Mouse (Mus musculus) intestine, embryonic 16.5 days (tissue): ENCODE data around the gene Gcgr. TPM values are rescaled to one million over a fixed set of nuclear protein-coding genes. Genes with fewer than 3 reads are reported as not detected.

Source experiments
- ATAC-seq: fragments of 200-750 bp; cut with Nextera tagmentation; 2 replicates; pipeline ENCODE4 v1.8.0; 2017; ENCODE audit warnings: moderate TSS enrichment, moderate library complexity
- H3K27ac ChIP-seq: fragments of 300-500 bp; sonication (generic); 2 replicates; pipeline ENCODE4 v1.5.1; 2014; ENCODE audit warnings: mild to moderate bottlenecking, low read length
- H3K27me3 ChIP-seq: fragments of 300-500 bp; sonication (generic); replicated peaks from 2 replicates; pipeline ENCODE4 v1.6.1; 2014; ENCODE audit warnings: low read length, control low read depth, mixed read lengths; ENCODE audit not compliant: control insufficient read depth, insufficient read depth
- H3K36me3 ChIP-seq: fragments of 300-500 bp; sonication (generic); 2 replicates; pipeline ENCODE4 v1.6.1; 2014; ENCODE audit warnings: low read length, control low read depth; ENCODE audit not compliant: control insufficient read depth, insufficient read depth
- H3K4me1 ChIP-seq: fragments of 300-500 bp; sonication (generic); 2 replicates; pipeline ENCODE4 v1.6.1; 2014; ENCODE audit warnings: low read length, control low read depth, mixed read lengths; ENCODE audit not compliant: control insufficient read depth, insufficient read depth
- H3K4me2 ChIP-seq: fragments of 300-500 bp; sonication (generic); 2 replicates; pipeline ENCODE4 v1.6.1; 2014; ENCODE audit warnings: low read depth, low read length, control low read depth
- H3K4me3 ChIP-seq: fragments of 300-500 bp; sonication (generic); 2 replicates; pipeline ENCODE4 v1.5.1; 2014; ENCODE audit warnings: mild to moderate bottlenecking, low read length
- H3K9ac ChIP-seq: fragments of 300-500 bp; sonication (generic); 2 replicates; pipeline ENCODE4 v1.6.1; 2014; ENCODE audit warnings: low read depth, low read length
- H3K9me3 ChIP-seq: fragments of 300-500 bp; sonication (generic); 2 replicates; pipeline ENCODE4 v1.6.1; 2016; ENCODE audit warnings: low read length, control low read depth; ENCODE audit not compliant: control insufficient read depth
- WGBS: fragments of 180-500 bp; shearing (Covaris S2); extraction: QIAGEN DNeasy Blood & Tissue Kit; methylation state at CpG from one replicate; pipeline ENCODE4 v1.1.7; 2014; 5-methylcytosine and 5-hydroxymethylcytosine counted together
- polyA plus RNA-seq: library from polyadenylated mRNA; unstranded; fragments of >200 nt; fragmentation: Nextera tagmentation; extraction: Ambion mirVana; gene quantifications from 2 replicates; pipeline ENCODE4 v1.2.1, GENCODE M21; 2015

Gcgr gene
- polyA plus RNA-seq, 1 experiment from 2014 or later = 0.76 TPM

DNA sequence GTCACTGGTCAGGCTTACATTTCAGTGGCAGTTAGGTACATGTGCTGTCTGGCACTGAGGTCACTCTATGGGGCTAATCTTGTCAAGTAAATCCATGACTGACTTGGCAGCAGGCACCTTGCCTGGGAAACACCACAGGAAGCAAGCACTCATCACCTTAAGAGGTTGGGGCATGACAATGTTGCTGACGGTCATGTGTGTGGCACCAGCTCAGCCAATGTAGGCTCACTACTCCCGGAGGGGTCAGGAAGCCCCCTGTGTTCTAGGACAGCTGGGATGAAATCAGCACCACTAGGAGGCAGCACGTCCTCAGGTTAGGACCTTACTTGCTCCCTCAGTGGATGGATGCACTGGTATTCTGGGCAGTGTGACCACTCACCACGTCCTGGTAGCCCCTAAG, 11.4 kb downstream of the Gcgr start:
- ATAC-seq = no peak
- H3K27me3 ChIP-seq = no peaks in the 10 kb centered on the region
- no peak overlapping the region for H3K9ac ChIP-seq
- H3K4me3 ChIP-seq = no peak overlapping the region
- H3K9me3 ChIP-seq = no peaks in the 10 kb centered on the region
- H3K4me1 ChIP-seq = peaks cover 29% of the 10 kb centered on the region
- H3K27ac ChIP-seq = no peak overlapping the region
- 50% methylated on average over 4 of the region's 4 CpGs for whole genome bisulfite sequencing
- peaks cover 15% of the 10 kb centered on the region for H3K36me3 ChIP-seq
- H3K4me2 ChIP-seq = no peak overlapping the region

GRCm38 (mm10) chr11:120542376-120542775, 11.9 kb downstream of the Gcgr start:
- Histone ChIP-seq H3K4me2 (no peak overlapping the region), H3K9ac (no peak overlapping the region), H3K36me3 (peaks cover 15% of the 10 kb centered on the region), H3K27me3 (no peaks in the 10 kb centered on the region), H3K9me3 (no peaks in the 10 kb centered on the region), H3K4me1 (peaks cover 31% of the 10 kb centered on the region), H3K4me3 (no peak overlapping the region), H3K27ac (no peak overlapping the region)
- ATAC-seq = no peak
- 82% methylated on average over 6 of the region's 6 CpGs for WGBS

DNA sequence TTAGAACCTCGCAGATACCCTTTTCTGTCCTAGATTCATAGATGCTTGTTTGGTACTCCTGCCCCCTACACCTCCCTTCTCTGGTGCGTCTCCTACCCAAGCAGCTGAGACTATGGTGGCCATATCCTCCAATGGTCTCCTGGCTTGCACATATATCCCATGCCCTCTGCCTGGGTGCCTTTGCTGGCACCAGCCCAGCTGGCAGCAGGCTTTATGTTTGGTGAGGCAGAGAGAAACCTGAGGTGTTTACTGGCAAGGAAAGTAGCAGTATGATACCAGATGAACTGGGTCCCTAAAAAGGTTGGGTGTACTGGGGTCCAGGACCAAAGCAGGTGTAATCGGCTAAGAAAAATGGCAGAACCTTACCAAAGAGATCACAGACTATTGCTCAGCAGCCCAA, 15.5 kb downstream of the Gcgr start:
- Histone ChIP-seq H3K4me1 (peaks cover 31% of the 10 kb centered on the region), H3K9ac (no peak overlapping the region), H3K4me2 (no peak overlapping the region), H3K9me3 (no peaks in the 10 kb centered on the region), H3K36me3 (peaks cover 15% of the 10 kb centered on the region), H3K4me3 (no peak overlapping the region), H3K27me3 (no peaks in the 10 kb centered on the region), H3K27ac (peak overlapping the region; percentile 43; the same call in 1 of the 2 replicates)
- WGBS = 90% methylated on average over 3 of the region's 3 CpGs
- ATAC-seq = no peak

DNA sequence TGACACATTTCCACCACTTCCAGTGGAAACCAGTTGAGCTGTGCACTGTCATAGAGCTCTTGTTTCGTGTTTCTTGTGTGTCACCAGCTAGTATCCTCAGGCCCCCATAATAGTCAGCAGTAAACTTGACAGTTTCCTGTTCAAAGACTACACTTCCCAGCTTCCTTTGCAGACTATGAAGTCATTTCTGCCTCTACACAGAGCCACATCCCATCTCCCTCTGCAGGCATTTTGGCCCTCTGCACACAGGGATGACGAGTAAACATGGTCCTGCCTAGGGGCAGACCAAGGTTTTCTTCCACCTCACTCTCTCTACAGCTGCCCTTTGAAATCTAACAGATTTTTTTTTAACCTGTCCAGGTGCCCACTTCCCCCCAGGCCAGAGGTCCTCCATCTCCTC, 17.0 kb downstream of the Gcgr start:
- no peak overlapping the region for H3K9ac ChIP-seq
- no peaks in the 10 kb centered on the region for H3K27me3 ChIP-seq
- no peak overlapping the region for H3K4me3 ChIP-seq
- peaks cover 29% of the 10 kb centered on the region for H3K4me1 ChIP-seq
- H3K27ac ChIP-seq = 0 out of 2 replicates have a peak overlapping the region, but pooled peaks have one; percentile 19
- WGBS = 54% methylated on average over 2 of the region's 2 CpGs
- ATAC-seq = no peak
- H3K4me2 ChIP-seq = no peak overlapping the region
- H3K36me3 ChIP-seq = peaks cover 14% of the 10 kb centered on the region
- H3K9me3 ChIP-seq = no peaks in the 10 kb centered on the region

GRCm38 (mm10) chr11:120548214-120548613, 17.7 kb downstream of the Gcgr start:
- Histone ChIP-seq H3K9me3 (no peaks in the 10 kb centered on the region), H3K4me2 (peak overlapping the region; percentile 91), H3K27ac (peak overlapping the region; percentile 98; the same call in 1 of the 2 replicates), H3K4me1 (peaks cover 29% of the 10 kb centered on the region), H3K9ac (peak overlapping the region; percentile 98), H3K27me3 (no peaks in the 10 kb centered on the region), H3K36me3 (0 out of 2 replicates have a peak, but pooled peaks cover 7% of the 10 kb centered on the region), H3K4me3 (peak overlapping the region; percentile 86)
- 70% methylated on average over 3 of the region's 3 CpGs for WGBS
- no peak for ATAC-seq

DNA sequence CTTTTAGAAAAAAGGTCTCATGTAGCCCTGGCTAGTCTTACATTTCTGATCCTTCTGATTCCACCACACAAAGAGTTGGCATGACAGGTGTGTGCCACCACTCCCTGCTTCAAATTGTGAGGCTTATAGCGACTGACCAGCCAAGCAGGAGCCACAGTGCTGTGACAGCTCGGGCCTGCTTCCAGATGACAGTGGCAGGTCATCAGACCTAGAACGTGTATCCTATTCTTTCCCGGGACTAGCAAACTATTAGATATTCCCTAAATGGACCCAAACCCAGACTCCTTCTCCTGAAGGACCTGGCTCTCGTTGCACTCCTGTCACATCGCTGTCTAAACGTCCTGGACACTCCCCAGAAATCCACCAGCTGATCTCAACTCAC, 18.3 kb downstream of the Gcgr start:
- Histone ChIP-seq H3K36me3 (0 out of 2 replicates have a peak, but pooled peaks cover 7% of the 10 kb centered on the region), H3K4me2 (peak overlapping the region; percentile 91), H3K9me3 (no peaks in the 10 kb centered on the region), H3K4me1 (peaks cover 29% of the 10 kb centered on the region), H3K27me3 (no peaks in the 10 kb centered on the region), H3K27ac (peak overlapping the region; percentile 98), H3K4me3 (peak overlapping the region; percentile 86), H3K9ac (peak overlapping the region; percentile 98)
- 16% methylated on average over 7 of the region's 7 CpGs for WGBS
- 0 out of 2 replicates have a peak, but pooled peaks have one; percentile 0 for ATAC-seq

DNA sequence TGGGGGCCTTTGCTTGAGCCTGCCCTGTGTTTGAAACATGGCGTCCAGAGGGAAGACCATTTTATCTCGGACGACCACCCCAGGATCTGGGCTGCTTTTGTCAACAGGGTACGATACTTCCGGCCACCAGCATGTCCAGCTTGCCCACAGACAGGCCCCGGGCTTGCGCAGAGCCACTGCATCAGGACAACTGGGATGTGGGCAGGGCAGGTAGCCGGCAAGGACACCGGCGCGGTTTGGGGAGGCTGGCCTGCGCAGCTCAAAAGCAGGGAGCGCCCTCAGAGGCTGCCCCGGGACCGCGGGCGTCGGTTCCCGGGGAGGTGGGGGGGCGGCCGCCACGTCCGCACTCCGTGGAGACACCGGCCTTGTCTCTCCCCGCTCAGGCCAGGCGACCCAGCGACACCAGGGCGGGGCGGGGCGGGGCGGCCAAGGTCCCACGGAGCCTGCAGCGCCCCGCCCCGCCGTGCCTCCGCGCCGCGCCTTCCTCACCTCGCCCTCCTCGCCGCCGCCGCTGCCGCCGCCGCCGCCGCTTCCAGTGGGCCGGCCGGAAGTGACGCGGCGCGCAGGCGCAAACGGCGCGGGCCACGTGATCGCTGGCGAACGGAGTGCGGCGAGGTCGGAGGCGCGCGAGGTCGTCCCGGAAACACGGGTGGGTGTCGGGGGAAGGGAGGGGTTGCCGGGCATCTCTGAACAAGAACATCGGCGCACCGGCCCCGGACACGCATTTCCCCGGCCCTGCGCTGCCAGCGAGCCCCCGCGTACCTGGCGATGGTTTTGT, 18.9 kb downstream of the Gcgr start, which contains the start of gene Mcrip1:
TSS of gene Mcrip1 (minus strand) at position 560 of the 778 bp plus-strand sequence.
- H3K27me3 ChIP-seq = no peaks in the 10 kb centered on the region
- 1% methylated on average over 65 of the region's 87 CpGs for WGBS
- peak within 1 kb of the TSS; percentile 98 for H3K9ac ChIP-seq
- peak within 1 kb of the TSS; percentile 91 for H3K4me2 ChIP-seq
- peak within 1 kb of the TSS; percentile 98 for H3K27ac ChIP-seq
- H3K4me3 ChIP-seq = peak within 1 kb of the TSS; percentile 86
- H3K9me3 ChIP-seq = no peaks in the 10 kb centered on the region
- ATAC-seq = peak; percentile 84
- peaks cover 29% of the 10 kb centered on the region for H3K4me1 ChIP-seq
- 0 out of 2 replicates have a peak, but pooled peaks cover 4% of the 10 kb centered on the region for H3K36me3 ChIP-seq

DNA sequence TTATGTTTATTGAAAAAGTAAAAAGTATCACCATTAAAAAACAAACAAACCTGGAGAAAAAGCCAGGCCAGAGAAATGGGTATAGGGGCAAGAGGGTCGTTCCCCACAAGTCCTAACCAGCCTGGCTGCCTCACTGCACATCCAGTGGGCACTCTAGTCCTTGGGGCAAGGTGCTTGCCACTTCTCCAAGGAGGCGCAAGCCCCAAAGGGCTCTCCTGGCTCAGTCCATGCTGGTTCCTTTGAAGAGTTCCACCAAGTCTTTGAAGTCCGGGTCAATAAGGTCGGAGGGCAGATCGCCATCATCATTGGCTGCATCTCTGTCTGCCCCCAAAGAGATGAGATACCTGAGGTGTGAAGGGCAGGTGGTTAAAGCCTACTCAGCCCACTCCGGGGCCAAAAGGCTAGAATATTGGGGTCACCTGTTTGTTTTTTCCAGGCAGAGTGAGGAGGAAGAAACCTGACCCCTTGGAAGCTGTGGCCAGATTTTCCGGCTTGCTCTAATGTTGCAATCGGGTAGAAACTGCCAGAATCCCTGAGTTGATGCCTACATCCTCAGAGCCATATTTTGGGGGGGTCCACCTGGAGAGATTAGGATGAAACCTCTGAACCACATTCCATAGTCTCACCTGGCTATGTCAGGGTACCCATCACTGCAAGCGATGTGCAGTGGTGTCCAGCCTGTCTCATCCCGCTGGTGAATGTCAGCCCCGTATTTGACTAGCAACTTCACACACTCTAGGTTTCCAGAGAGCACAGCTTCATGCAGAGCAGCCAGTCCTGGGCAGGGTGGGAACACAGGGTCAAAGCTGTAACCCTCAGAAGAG, 19.7 kb downstream of the Gcgr start:
- Histone ChIP-seq H3K4me2 (peak overlapping the region; percentile 91), H3K9me3 (no peaks in the 10 kb centered on the region), H3K36me3 (no peaks in the 10 kb centered on the region), H3K9ac (peak overlapping the region; percentile 98), H3K4me3 (peak overlapping the region; percentile 86), H3K4me1 (peaks cover 29% of the 10 kb centered on the region), H3K27ac (peak overlapping the region; percentile 98), H3K27me3 (no peaks in the 10 kb centered on the region)
- WGBS = 64% methylated on average over 11 of the region's 11 CpGs
- peak; percentile 14; the same call in 1 of the 2 replicates for ATAC-seq

- Histone ChIP-seq H3K9me3 (no peaks in the 10 kb centered on the region), H3K9ac (peak within 1 kb of the TSS; percentile 98)
Observed at GRCm38 (mm10) chr11:120550810-120551440, 20.4 kb downstream of the Gcgr start, which contains the start of gene Ppp1r27. Gene Ppp1r27, minus strand, starts transcription at chr11:120551132.

More at GRCm38 (mm10) chr11:120550810-120551440, 20.4 kb downstream of the Gcgr start, which contains the start of gene Ppp1r27:
- no peak for ATAC-seq
- no peaks in the 10 kb centered on the region for H3K36me3 ChIP-seq
- peaks cover 27% of the 10 kb centered on the region for H3K4me1 ChIP-seq
- H3K4me2 ChIP-seq = peak within 1 kb of the TSS; percentile 91
- 92% methylated on average over 28 of the region's 28 CpGs for WGBS
- H3K4me3 ChIP-seq = peak within 1 kb of the TSS; percentile 86
- H3K27ac ChIP-seq = peak within 1 kb of the TSS; percentile 98; the same call in 1 of the 2 replicates
- no peaks in the 10 kb centered on the region for H3K27me3 ChIP-seq
